Mouse (Mus musculus) embryonic fibroblast, embryonic 13.5 days (primary cell): ENCODE data around the gene Tbxas1. TPM values are rescaled to one million over a fixed set of nuclear protein-coding genes. Genes with fewer than 3 reads are reported as not detected.

Source experiments
- H3K27ac ChIP-seq: 2 replicates; pipeline ENCODE4 v1.5.1; 2012; ENCODE audit warnings: low read length, control low read depth, inconsistent platforms; ENCODE audit not compliant: insufficient read depth
- H3K4me1 ChIP-seq: 2 replicates; pipeline ENCODE4 v1.6.1; 2011; ENCODE audit warnings: low read length; ENCODE audit not compliant: control insufficient read depth, insufficient read depth
- H3K4me3 ChIP-seq: 2 replicates; pipeline ENCODE4 v1.5.1; 2011; ENCODE audit warnings: mild to moderate bottlenecking, control low read depth, low read length; ENCODE audit not compliant: insufficient read depth
- CTCF ChIP-seq: IDR thresholded peaks from 2 replicates; pipeline ENCODE4 v1.5.1; 2011; ENCODE audit warnings: mild to moderate bottlenecking, control low read depth, low read length, moderate library complexity, borderline replicate concordance; ENCODE audit not compliant: insufficient read depth
- POLR2A ChIP-seq: IDR thresholded peaks from 2 replicates; pipeline ENCODE4 v1.6.1; 2011; ENCODE audit warnings: low read depth, mild to moderate bottlenecking, control low read depth, low read length, moderate library complexity
- polyA plus RNA-seq: library from polyadenylated mRNA; stranded (reverse); fragments of >200 nt; gene quantifications from 2 replicates; pipeline ENCODE4 v1.2.4, GENCODE M21; 2011; ENCODE audit warnings: low read depth; ENCODE audit not compliant: missing spikeins, insufficient read length

Gene Tbxas1
- polyA plus RNA-seq, result 0.52 and 0.86 TPM in 2 replicates

GRCm38 (mm10) chr6:38875258-38876070 lies at the start of gene Tbxas1:
TSS of gene Tbxas1 (plus strand) at chr6:38875404.
- no peak for TF ChIP-seq CTCF
- TF ChIP-seq POLR2A, result peak; percentile 23
- Histone ChIP-seq H3K4me3 (peak within 1 kb of the TSS; percentile 92), H3K27ac (peak within 1 kb of the TSS; percentile 87), H3K4me1 (peaks cover 16% of the 10 kb centered on the region)

GRCm38 (mm10) chr6:38825886-38826285 lies 49.3 kb upstream of the Tbxas1 start:
- no peak overlapping the region for H3K4me3 ChIP-seq
- peaks cover 11% of the 10 kb centered on the region for H3K4me1 ChIP-seq
- no peak for TF ChIP-seq POLR2A
- TF ChIP-seq CTCF, result no peak
- H3K27ac ChIP-seq, result no peak overlapping the region

GRCm38 (mm10) chr6:38826857-38827256 lies 48.3 kb upstream of the Tbxas1 start:
- H3K4me3 ChIP-seq, result no peak overlapping the region
- H3K4me1 ChIP-seq, result peaks cover 11% of the 10 kb centered on the region
- TF ChIP-seq CTCF (no peak), POLR2A (no peak)
- no peak overlapping the region for H3K27ac ChIP-seq

GRCm38 (mm10) chr6:38827435-38827834 lies 47.8 kb upstream of the Tbxas1 start:
- H3K27ac ChIP-seq, result no peak overlapping the region
- H3K4me1 ChIP-seq, result peaks cover 11% of the 10 kb centered on the region
- no peak for TF ChIP-seq CTCF
- no peak for TF ChIP-seq POLR2A
- no peak overlapping the region for H3K4me3 ChIP-seq

- peaks cover 18% of the 10 kb centered on the region for H3K4me1 ChIP-seq
- no peak overlapping the region for H3K27ac ChIP-seq
- H3K4me3 ChIP-seq, result no peak overlapping the region
- TF ChIP-seq POLR2A (no peak), CTCF (no peak)
Observed at GRCm38 (mm10) chr6:38828211-38828610, 47.0 kb upstream of the Tbxas1 start.

- 0 out of 2 replicates have a peak, but pooled peaks have one; percentile 9 for TF ChIP-seq POLR2A
- no peak for TF ChIP-seq CTCF
- H3K4me1 ChIP-seq, result peaks cover 20% of the 10 kb centered on the region
- H3K27ac ChIP-seq, result peak overlapping the region; percentile 88
- H3K4me3 ChIP-seq, result no peak overlapping the region
Observed at GRCm38 (mm10) chr6:38829452-38829851, 45.8 kb upstream of the Tbxas1 start.

GRCm38 (mm10) chr6:38833721-38834120 lies 41.5 kb upstream of the Tbxas1 start:
- TF ChIP-seq CTCF, result no peak
- TF ChIP-seq POLR2A, result no peak
- peaks cover 23% of the 10 kb centered on the region for H3K4me1 ChIP-seq
- H3K27ac ChIP-seq, result no peak overlapping the region
- H3K4me3 ChIP-seq, result no peak overlapping the region

GRCm38 (mm10) chr6:38834727-38835126 lies 40.5 kb upstream of the Tbxas1 start:
- no peak overlapping the region for H3K4me3 ChIP-seq
- H3K4me1 ChIP-seq, result peaks cover 17% of the 10 kb centered on the region
- TF ChIP-seq POLR2A (no peak), CTCF (no peak)
- H3K27ac ChIP-seq, result no peak overlapping the region

- Histone ChIP-seq H3K4me1 (peaks cover 14% of the 10 kb centered on the region), H3K27ac (no peak overlapping the region), H3K4me3 (no peak overlapping the region)
- TF ChIP-seq CTCF (no peak), POLR2A (no peak)
Observed at GRCm38 (mm10) chr6:38835217-38835616, 40.0 kb upstream of the Tbxas1 start.

- Histone ChIP-seq H3K27ac (no peak overlapping the region), H3K4me1 (peaks cover 10% of the 10 kb centered on the region), H3K4me3 (no peak overlapping the region)
- no peak for TF ChIP-seq POLR2A
- no peak for TF ChIP-seq CTCF
Observed at GRCm38 (mm10) chr6:38838061-38838460, 37.1 kb upstream of the Tbxas1 start.
